Mouse (Mus musculus): ENCODE results near the gene Sprr2b.
"Not testable (repeated sequence)": the region's sequence is repeated elsewhere in the genome, so short reads cannot be mapped to it uniquely, and the experiment has no call there.

Gene Sprr2b

GRCm38 (mm10) chr3:92316320-92316719 is at the start of gene Sprr2b:
TSS of gene Sprr2b (plus strand) at chr3:92316620.
- in situ Hi-C loops (cut with MboI, MseI): no loop called here

- in situ Hi-C loops (cut with MboI, MseI): not testable (repeated sequence)
Observed at GRCm38 (mm10) chr3:92271414-92271985, 44.9 kb upstream of the Sprr2b start.

GRCm38 (mm10) chr3:92273504-92273903 is 42.9 kb upstream of the Sprr2b start:
- in situ Hi-C loops (cut with MboI, MseI): not testable (repeated sequence)

DNA sequence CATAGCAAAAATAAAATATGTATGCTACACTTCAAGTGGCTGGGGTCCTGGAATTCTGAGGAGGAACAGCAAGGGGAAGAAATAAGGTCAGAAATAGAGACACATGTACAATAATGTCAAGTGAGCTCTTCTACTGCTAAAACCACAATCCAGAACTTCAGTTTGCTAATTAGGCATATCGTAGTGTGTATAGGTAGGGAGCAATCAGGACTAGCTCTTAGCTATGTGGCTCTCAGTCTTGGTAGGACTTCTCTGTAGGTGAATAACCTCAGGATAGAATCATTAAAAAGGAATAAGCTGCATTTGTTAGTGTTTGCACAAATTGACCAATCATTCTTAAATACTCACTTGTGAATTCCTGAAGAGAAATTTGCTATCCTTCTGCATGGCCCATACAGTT is 42.4 kb upstream of the Sprr2b start:
- in situ Hi-C loops (cut with MboI, MseI): not testable (repeated sequence)

DNA sequence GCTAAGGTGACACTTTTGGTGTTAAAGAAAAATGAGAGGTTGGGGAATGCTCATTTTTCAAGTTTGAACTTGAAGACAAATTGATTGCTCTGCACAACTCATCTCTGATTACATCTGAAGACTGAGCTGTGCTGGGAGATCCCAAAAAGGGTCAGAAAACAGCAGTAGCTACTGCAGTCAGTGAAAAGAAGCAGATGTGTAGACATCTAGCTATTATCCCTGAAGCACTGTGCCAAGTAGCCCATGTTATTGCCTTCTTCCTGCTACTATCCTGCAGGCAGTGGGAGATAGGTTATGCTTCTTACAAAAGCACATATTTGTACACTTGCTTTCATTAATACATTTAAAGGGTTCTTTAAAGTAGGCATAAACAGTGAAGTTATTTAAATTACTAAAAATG is 36.8 kb upstream of the Sprr2b start:
- in situ Hi-C loops (cut with MboI, MseI): loop anchor here (5.0 kb wide), 2 partner anchors 32 to 67 kb away; no protein-coding TSS in a partner anchor

GRCm38 (mm10) chr3:92280963-92281606 is 35.3 kb upstream of the Sprr2b start:
- in situ Hi-C loops (cut with MboI, MseI): loop anchor here (5.0 kb wide), 2 partner anchors 34 to 69 kb away; no protein-coding TSS in a partner anchor

DNA sequence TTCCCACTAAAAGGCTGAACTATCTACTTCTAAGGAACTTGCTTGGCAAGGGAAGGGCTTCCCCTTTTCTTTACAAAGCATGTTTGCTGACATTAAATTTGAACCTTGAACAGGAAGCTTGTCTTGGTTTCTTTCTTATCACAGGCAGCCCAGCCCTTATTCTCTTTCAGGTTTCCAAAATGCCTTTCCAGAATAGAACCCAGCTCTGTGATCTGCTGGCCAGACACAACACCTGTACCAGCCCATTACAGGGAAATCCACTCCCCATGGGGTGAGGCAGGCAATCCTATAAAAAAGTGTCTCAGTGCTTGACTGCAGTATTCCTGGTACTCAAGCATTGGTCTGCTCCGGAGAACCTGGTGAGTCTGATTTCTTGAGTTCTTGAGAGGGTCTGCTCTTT is 31.3 kb upstream of the Sprr2b start, which contains the start of gene Sprr2a3:
Gene Sprr2a3 (plus strand): TSS at position 317 of the 400 bp plus-strand sequence.
- in situ Hi-C loops (cut with MboI, MseI): not testable (repeated sequence)

- in situ Hi-C loops (cut with MboI, MseI): not testable (repeated sequence)
Observed at GRCm38 (mm10) chr3:92288489-92288888, 27.9 kb upstream of the Sprr2b start.

GRCm38 (mm10) chr3:92307406-92307805 is 9.0 kb upstream of the Sprr2b start:
- in situ Hi-C loops (cut with MboI, MseI): loop anchor here (10.0 kb wide), 2 partner anchors 73 to 957 kb away; no protein-coding TSS in a partner anchor

GRCm38 (mm10) chr3:92317384-92317783 is 964 bp downstream of the Sprr2b start:
- in situ Hi-C loops (cut with MboI, MseI): no loop called here

GRCm38 (mm10) chr3:92336278-92336677 is 19.9 kb downstream of the Sprr2b start:
- in situ Hi-C loops (cut with MboI, MseI): no loop called here

GRCm38 (mm10) chr3:92338840-92339239 is 22.4 kb downstream of the Sprr2b start, which contains the start of gene Sprr2d:
TSS of gene Sprr2d (plus strand) at chr3:92339140.
- in situ Hi-C loops (cut with MboI, MseI): no loop called here

DNA sequence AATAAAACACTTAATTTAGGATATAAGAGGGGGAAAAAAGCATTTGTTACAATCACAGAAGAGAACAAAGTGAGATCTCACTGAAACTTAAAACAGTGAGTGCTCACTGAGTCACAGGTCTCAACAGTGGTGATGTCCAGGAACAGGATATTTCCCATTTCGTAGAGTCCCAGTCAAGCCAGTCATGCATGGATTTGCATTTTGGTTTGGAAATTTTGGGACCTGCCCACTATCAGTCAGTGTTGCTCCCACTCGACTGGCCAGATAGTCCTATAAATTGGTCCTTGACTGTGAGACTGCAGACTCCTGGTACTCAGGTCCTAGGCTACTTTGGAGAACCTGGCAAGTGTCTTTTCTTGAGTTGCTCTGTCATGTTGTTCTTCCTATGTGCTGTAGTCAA is 35.4 kb downstream of the Sprr2b start, which contains the start of gene Sprr2e:
Gene Sprr2e (plus strand): TSS at position 301 of the 400 bp plus-strand sequence.
- in situ Hi-C loops (cut with MboI, MseI): no loop called here

GRCm38 (mm10) chr3:92361619-92362018 is 45.2 kb downstream of the Sprr2b start:
- in situ Hi-C loops (cut with MboI, MseI): no loop called here

GRCm38 (mm10) chr3:92364887-92365286 is 48.5 kb downstream of the Sprr2b start, which contains the start of gene Sprr2f:
TSS of gene Sprr2f (plus strand) at chr3:92365187.
- in situ Hi-C loops (cut with MboI, MseI): no loop called here
